Mouse (Mus musculus): ENCODE results near the gene Cc2d2a.
A peak's percentile ranks its signal among the peaks of the same experiment; 100 is the strongest.

Cc2d2a gene

GRCm38 (mm10) chr5:43661997-43662961 is at the start of gene Cc2d2a:
TSS of gene Cc2d2a (plus strand) at chr5:43662346.
- DNase-seq (ENCODE audit: low spot score in 2 of 2), result peak in 1 of 2 experiments; percentile 37

DNA sequence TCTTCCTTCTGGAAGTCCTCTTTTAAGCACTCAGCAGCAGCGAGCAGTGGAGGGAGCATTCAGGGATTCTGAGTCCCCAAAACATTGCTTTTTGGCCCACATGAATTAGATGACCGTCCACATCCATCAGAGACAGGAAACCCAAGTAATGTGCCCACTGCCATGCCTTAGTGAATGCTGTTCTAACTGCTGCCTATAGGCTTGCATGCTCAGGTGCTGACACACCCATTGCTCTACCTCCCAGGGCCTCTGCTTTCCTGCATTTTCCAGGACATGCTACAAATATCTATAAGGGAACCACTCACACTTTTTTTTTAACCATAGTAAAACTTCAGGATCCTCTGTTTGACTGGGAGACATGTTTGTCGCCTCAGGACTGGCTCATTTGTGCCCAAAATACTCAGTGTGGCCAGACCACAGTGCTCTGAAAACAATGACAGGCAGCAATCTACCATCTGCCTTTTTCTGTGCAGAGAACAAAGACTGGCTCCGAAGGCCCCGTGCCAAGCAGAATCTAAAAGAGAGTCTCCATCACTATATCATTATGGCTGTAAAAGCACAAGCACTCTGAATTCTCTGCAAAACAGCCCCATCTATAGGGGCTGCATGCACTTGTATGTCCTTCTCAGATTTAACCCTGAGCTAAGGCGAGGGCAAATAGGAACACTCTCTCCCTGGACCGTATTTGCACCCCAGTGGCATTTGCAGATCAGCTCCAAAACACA is 40.4 kb upstream of the Cc2d2a start:
- no peak for DNase-seq (ENCODE audit: low spot score in 2 of 2)

DNA sequence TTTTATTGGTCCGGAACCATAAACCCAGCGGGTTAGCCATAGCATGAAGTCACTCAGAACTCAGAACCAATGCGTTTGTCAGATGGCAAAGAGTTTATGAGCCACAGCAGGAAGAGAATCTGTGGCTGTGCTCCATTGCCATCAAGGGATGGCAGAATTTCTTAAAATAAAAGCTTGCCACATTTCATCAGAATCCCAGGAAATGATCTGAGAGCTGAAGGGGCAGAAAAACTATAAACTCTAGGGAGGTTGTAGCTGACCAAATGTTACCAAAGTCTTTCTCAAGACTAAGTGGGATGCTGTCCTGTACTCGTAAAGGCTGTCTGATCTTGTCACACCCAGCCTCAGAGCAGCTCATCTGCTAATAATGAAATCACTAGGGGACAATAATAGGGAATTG is 36.7 kb upstream of the Cc2d2a start:
- DNase-seq (ENCODE audit: low spot score in 2 of 2), result no peak

DNA sequence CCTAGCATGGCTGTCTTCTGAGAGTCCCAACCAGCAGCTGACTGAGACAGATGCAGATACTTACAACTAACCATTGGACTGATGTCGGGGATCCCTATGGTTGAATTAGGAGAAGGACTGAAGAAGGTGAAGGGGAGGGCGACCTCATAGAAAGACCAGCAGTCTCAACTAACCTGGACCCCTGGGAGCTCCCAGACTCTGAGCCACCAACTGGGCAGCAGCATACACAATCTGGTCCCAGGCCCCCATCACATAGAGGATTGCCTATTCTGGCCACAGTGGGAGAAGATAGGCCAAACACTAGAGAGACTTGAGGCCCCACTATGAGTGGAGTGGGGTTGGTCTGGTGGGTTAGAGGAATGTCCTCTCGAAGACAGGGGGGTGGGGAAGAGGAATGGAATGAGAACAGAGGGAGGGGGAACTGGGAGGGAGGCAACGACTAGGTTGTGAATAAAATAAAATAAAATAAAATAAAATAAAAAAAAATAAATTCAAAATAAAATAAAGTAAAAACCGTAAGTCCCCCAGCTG is 28.0 kb upstream of the Cc2d2a start:
- no peak for DNase-seq (ENCODE audit: low spot score in 2 of 2)

GRCm38 (mm10) chr5:43634602-43635081 is 27.5 kb upstream of the Cc2d2a start:
- no peak for DNase-seq (ENCODE audit: low spot score in 2 of 2)

DNA sequence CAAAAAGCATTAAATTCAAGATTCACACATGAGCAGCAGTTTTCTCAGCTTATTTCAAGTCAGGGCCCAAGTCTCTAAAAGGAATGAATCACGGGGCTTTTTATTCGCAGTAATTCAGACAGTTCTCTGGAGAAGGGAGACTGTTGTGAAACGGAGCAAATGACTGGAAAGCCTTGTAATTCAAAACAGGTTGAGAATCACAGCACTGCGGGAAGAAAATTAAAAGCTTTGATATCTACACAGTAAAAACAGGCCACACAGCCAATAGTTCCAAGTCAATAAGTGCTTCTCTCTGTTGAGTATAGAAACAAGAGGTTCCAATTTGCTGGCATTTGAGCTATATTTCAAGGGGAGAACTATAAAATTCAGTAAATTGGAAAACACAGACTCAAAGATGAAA is 17.1 kb upstream of the Cc2d2a start:
- DNase-seq (ENCODE audit: low spot score in 2 of 2), result no peak

GRCm38 (mm10) chr5:43647098-43647774 is 14.9 kb upstream of the Cc2d2a start:
- no peak for DNase-seq (ENCODE audit: low spot score in 2 of 2)

DNA sequence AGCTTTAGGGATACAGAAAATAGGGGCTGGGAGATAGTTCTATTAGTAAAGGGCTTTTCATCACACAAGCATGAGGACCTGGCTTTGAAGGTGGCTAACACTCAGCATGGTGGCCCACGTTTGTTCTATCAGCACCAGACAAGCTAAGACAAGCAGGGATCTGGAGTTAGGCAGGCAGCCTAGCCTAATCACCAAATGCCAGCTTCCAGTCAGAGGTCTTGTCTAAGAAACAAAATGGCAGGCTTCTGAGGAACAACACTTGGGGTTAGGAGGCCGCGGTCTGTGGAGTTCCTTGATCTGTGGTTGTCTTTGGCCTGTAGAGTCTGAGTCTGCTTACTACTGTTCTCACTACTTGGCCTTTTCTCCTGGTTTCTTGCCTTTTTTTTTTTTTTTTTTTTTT is 648 bp upstream of the Cc2d2a start:
- DNase-seq (ENCODE audit: low spot score in 2 of 2), result no peak

DNA sequence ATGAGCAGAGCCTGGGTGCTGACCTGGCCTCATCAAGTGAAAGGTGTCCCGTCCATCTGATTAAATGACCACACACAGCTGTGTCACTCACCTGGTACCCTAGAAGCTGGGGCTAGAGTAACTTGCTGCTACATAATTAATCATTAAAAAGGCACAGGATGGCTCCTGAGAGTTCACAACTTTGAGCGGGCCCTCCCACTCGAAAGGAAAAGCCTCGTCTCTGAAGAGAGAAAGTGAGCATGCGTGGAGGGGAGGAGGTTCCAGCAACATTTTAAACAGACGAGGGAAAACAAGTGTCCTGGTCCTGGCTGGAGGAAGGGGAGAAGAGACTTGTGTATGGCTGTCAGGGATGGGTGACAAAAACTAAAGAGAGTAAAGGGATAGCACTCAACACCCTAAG is 1.4 kb downstream of the Cc2d2a start:
- DNase-seq (ENCODE audit: low spot score in 2 of 2), result no peak

DNA sequence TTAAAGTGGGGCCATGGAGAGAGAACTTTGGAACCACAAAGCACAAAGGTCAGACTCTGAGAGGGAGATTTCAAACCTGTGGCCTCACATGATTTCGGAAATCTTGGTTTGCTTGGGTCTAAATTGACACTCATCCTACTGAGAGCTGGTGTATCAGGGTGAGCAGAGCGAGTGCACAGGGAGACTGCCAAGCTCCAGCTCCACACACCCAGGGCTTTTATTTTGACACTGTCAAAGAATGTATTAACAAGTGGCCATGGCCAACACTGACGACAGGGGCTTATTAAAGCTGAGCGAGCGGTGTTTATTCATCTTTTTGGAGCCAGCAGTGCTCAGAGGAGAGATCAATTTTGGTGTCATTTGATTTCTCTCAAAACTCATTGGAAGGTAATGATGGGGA is 3.0 kb downstream of the Cc2d2a start:
- no peak for DNase-seq (ENCODE audit: low spot score in 2 of 2)

DNA sequence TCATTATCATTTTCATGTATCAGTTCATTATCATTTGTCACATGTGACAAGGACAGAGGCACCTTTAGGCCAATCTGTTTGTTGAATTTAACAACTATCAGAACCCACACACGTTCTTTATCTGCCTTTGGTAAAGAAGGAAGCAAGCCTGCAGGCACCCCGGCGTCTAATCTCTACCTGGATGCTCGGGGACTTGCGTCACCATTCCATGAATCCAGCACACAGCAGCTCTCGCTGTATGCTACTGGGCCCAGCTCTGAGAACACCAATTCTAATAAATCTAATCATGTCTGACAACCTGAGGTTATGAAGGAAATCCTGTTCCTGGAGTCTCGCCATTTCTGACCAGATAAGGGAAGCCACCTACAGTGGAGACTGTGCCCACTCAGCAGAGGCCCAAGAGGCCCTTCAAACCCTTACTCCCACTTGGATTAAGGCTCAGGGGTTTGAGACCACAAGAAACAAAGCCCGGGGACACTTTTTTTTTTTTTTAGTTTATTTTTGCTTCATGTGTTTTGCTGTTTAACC is 7.0 kb downstream of the Cc2d2a start:
- no peak for DNase-seq (ENCODE audit: low spot score in 2 of 2)

DNA sequence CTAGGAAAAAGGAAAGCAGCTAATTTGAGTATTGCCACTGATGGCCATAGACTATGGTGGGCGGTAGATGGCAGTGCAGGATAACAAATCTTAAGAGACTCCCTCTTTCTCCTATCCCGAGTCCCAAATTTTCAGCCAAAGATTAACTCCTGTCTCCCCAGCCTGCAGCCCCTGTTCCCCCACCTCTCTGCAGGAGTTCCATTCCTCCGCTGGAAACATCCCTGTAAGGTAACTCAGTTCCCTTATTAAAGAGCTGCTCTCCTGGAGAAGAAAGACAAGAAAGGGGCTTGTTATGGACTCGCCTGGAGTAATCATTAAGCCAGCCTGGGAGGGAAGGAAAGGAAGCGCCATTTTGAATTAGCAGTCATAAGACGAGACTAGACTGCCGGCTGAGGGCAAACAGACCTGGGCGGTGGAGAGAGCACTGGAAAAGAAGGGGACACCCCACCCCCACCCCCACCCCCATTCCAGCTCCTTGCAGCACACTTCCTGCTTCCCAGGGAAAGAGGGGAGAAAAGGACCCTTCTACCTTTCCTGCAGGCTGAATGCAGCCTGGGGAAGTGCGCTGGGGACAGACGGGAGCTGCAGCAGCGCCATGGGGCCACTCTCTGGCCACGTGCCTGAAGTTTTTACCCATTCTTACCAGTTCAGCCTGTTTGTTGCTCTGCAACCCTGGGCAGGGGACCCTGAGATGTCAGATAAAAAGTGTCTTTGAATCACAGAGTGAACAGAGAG is 10.2 kb downstream of the Cc2d2a start:
- peak; percentile 46 to 79 for DNase-seq (ENCODE audit: low spot score in 2 of 2)

DNA sequence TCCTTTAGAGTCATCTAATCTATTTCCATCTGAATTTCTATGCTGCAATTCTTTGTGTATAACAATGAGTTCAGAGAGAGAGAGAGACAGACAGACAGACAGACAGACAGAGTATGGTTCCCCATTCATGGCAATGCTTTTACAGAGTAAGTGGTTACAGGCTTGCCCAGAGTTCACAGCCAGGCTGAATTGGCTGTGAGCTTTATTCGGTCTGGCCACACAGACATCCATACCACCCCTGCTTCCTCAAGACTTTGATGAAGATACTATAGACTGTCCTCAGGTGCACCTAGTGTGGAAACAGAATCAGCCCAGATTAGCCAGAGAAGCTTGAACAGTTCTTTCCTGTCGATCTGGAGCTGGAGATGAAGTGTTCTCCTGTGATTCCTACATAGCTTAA is 10.9 kb downstream of the Cc2d2a start:
- no peak for DNase-seq (ENCODE audit: low spot score in 2 of 2)

DNA sequence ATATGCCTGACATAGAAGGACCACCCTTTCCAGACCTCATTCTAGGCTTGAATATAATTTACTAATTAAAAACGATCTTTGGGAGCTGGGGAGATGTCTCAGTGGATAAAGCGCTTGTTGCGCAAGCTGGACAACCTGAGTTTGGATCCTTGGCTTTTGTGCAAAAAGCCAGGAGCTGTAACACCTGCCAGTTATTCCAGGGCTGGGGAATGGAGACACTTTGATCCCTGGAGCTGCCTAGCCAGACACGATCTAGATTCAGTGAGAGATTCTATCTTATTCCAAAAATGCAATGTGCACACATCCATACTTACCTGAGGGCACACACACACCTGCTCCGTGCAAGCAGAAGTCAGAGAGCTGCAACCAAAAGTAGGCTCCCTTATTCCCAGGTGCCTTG is 23.3 kb downstream of the Cc2d2a start:
- DNase-seq (ENCODE audit: low spot score in 2 of 2), result no peak

DNA sequence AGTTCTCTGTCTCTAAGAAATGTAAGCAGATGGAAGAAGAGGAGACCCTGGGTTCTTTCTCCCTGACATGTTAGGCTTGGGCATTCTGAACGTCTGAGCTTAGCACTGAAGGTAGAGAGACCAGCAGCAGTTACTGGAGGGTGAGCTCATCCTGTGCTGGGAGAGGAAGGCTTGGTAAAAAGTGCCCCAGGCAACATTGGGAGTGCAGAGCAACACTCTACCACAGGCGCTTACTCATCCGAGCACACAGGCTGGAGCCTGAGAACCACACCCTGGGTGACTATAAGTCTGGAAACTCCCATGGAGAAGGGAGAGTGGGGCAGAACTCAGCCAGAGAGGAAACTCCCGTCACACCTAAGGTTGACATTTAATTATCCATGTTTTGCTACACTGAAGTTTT is 30.3 kb downstream of the Cc2d2a start:
- DNase-seq (ENCODE audit: low spot score in 2 of 2), result no peak

- DNase-seq (ENCODE audit: low spot score in 2 of 2), result no peak
These were observed 35.0 kb downstream of the Cc2d2a start for GRCm38 (mm10) chr5:43697133-43697532.

GRCm38 (mm10) chr5:43699240-43699639 is 37.1 kb downstream of the Cc2d2a start:
- no peak for DNase-seq (ENCODE audit: low spot score in 2 of 2)

- no peak for DNase-seq (ENCODE audit: low spot score in 2 of 2)
These were observed 59.6 kb downstream of the Cc2d2a start for GRCm38 (mm10) chr5:43721538-43722451.

- no peak for DNase-seq (ENCODE audit: low spot score in 2 of 2)
These were observed 60.3 kb downstream of the Cc2d2a start for GRCm38 (mm10) chr5:43722452-43722783.

GRCm38 (mm10) chr5:43723830-43724229 is 61.7 kb downstream of the Cc2d2a start:
- no peak for DNase-seq (ENCODE audit: low spot score in 2 of 2)
